Mouse (Mus musculus): ENCODE data around the gene Sparcl1.

Gene Sparcl1

GRCm38 (mm10) chr5:104110171-104110920 lies 3.2 kb downstream of the Sparcl1 start:
- no peak for DNase-seq

- no peak for DNase-seq
Measured at GRCm38 (mm10) chr5:104109516-104109915, 4.0 kb downstream of the Sparcl1 start.

GRCm38 (mm10) chr5:104108879-104109369 lies 4.6 kb downstream of the Sparcl1 start:
- DNase-seq, result peak; percentile 44 to 53

GRCm38 (mm10) chr5:104108127-104108875 lies 5.2 kb downstream of the Sparcl1 start:
- no peak for DNase-seq

- no peak for DNase-seq
Measured at GRCm38 (mm10) chr5:104104111-104104510, 9.4 kb downstream of the Sparcl1 start.

GRCm38 (mm10) chr5:104103171-104103570 lies 10.4 kb downstream of the Sparcl1 start:
- DNase-seq, result no peak

- DNase-seq, result no peak
Measured at GRCm38 (mm10) chr5:104101678-104102531, 11.6 kb downstream of the Sparcl1 start.

- DNase-seq, result no peak
Measured at GRCm38 (mm10) chr5:104096078-104096938, 17.2 kb downstream of the Sparcl1 start.

GRCm38 (mm10) chr5:104095416-104096077 lies 18.0 kb downstream of the Sparcl1 start:
- DNase-seq, result no peak

- no peak for DNase-seq
Measured at GRCm38 (mm10) chr5:104089751-104090150, 23.8 kb downstream of the Sparcl1 start.

GRCm38 (mm10) chr5:104085366-104085765 lies 28.2 kb downstream of the Sparcl1 start:
- no peak for DNase-seq

- DNase-seq, result no peak
Measured at GRCm38 (mm10) chr5:104080736-104081135, 32.8 kb downstream of the Sparcl1 start.

GRCm38 (mm10) chr5:104077508-104077907 lies 36.0 kb downstream of the Sparcl1 start, which contains the start of gene Gm17660:
Gene Gm17660 (minus strand): TSS chr5:104077608.
- DNase-seq, result no peak

- peak; percentile 15 to 24 for DNase-seq
Measured at GRCm38 (mm10) chr5:104076361-104076760, 37.2 kb downstream of the Sparcl1 start.

GRCm38 (mm10) chr5:104074388-104074787 lies 39.1 kb downstream of the Sparcl1 start:
- DNase-seq, result peak; percentile 67 to 71

- DNase-seq, result no peak
Measured at GRCm38 (mm10) chr5:104073602-104074001, 39.9 kb downstream of the Sparcl1 start.

GRCm38 (mm10) chr5:104072272-104072886 lies 41.2 kb downstream of the Sparcl1 start:
- no peak for DNase-seq

GRCm38 (mm10) chr5:104071048-104071447 lies 42.5 kb downstream of the Sparcl1 start:
- DNase-seq, result no peak

GRCm38 (mm10) chr5:104068751-104069150 lies 44.8 kb downstream of the Sparcl1 start:
- DNase-seq, result no peak

- DNase-seq, result no peak
Measured at GRCm38 (mm10) chr5:104062773-104063551, 50.6 kb downstream of the Sparcl1 start.

Data from cerebellum, postnatal 36 days (tissue).